ENCODE assay signal across 22 mouse cellular contexts in the genomic region with DNA sequence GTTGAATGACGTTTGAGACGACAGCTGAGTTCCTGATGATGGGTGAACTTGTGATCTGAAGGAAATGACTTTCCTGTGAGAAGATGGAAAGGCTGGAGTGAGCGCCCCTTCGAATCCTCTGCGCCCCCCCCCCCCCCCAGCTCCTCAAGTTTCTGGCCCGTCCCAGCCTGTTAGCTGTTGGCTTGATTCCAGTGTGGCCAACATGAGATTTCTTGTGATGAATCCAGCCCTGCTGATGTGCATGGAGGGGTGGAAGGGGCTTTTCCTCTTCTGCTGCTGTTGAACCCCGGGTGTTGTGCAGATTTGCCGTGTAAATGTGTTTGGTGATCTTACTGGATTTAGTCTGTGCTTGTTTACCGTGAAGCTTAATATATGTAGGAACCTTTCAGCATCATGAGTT.
"Had no signal": no experiment of that assay in that cellular context is flagged by ENCODE, and none has a peak within 500 bp of the region (broad histone marks: within the 10 kb centered on the region; RNA-seq: fewer than 3 reads in every experiment).

No protein-coding gene starts in this region.

- H3K36me3 ChIP-seq: heart, embryonic 15.5 days; hindbrain, embryonic 13.5 days; hindbrain, embryonic 15.5 days had no signal

- DNase-seq: forebrain, postnatal 0 days; gastrocnemius, postnatal 14 days; gastrocnemius, postnatal 36 days; heart, adult 11 months; heart, adult 2 months; heart, postnatal 14 days; heart, postnatal 36 days; kidney, adult 11 months; kidney, adult 8-10 months; kidney, postnatal 14 days; layer of hippocampus, adult 9-11 months; layer of hippocampus, postnatal 36 days; left cerebral cortex, postnatal 4 days had no signal

- H3K27ac ChIP-seq: heart, adult 2 months; heart, embryonic 13.5 days; heart, embryonic 15.5 days; hindbrain, embryonic 13.5 days; hindbrain, embryonic 15.5 days; hindbrain, postnatal 0 days; limb, embryonic 12.5 days; limb, embryonic 15.5 days had no signal

- H3K4me3 ChIP-seq: heart, adult 2 months; heart, embryonic 13.5 days; heart, embryonic 15.5 days; hindbrain, embryonic 13.5 days; hindbrain, embryonic 15.5 days; limb, embryonic 12.5 days; limb, embryonic 15.5 days had no signal

- H3K27me3 ChIP-seq: heart, embryonic 13.5 days; heart, embryonic 15.5 days; limb, embryonic 12.5 days; limb, embryonic 15.5 days had no signal

- ATAC-seq: forebrain, postnatal 0 days; hindbrain, postnatal 0 days; intestine, embryonic 16.5 days had no signal

- H3K9me3 ChIP-seq: heart, embryonic 13.5 days; heart, embryonic 15.5 days; hindbrain, embryonic 13.5 days; hindbrain, embryonic 15.5 days; limb, embryonic 15.5 days had no signal

- H3K4me2 ChIP-seq: heart, embryonic 11.5 days; heart, embryonic 13.5 days; heart, embryonic 15.5 days; hindbrain, embryonic 13.5 days; hindbrain, embryonic 15.5 days; limb, embryonic 12.5 days; limb, embryonic 15.5 days had no signal

- H3K9ac ChIP-seq: forebrain, postnatal 0 days; heart, embryonic 13.5 days; heart, embryonic 15.5 days; hindbrain, embryonic 13.5 days; hindbrain, embryonic 15.5 days; limb, embryonic 12.5 days; limb, embryonic 15.5 days had no signal
